In the genomic region with DNA sequence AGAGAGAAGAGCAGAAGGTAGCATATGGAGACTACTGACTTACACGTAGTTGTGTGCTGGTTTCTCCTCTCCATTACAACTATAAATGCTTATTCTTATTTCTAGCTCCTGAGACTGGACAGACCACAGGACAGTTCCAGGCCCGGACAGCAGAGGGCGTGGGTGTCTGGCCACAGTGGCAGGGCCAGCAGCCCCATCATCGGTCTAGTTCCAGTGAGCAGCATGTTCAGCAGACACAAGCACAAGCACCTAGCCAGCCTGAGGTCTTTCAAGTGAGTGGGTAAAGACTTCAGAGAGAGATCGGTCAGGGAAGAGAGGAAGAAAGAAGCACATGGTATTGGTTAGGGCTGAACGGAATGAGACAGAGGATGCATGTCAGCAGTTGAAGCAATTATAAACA, we compare ENCODE assay signal across 9 mouse cellular contexts. TPM values are rescaled to one million over a fixed set of nuclear protein-coding genes. Genes with fewer than 3 reads are reported as not detected.
DNase-seq lines count a peak whose midpoint lies in the region; ATAC-seq and TF ChIP-seq lines count a peak whose summit lies in the region.
"Had no signal": no experiment of that assay in that cellular context is flagged by ENCODE, and none has a peak within 500 bp of the region (broad histone marks: within the 10 kb centered on the region; RNA-seq: fewer than 3 reads in every experiment).

No protein-coding gene starts in this region.

- TF ChIP-seq CTCF in E14TG2a.4 (conservative IDR thresholded peaks at IDR 0.05; ENCODE audit: low read length): peak; percentile 9; the same call in 1 of the 2 replicates

- no peak overlapping the region for H3K4me3 ChIP-seq in hindbrain, embryonic 10.5 days
- no peak overlapping the region for H3K4me3 ChIP-seq in hindbrain, embryonic 14.5 days (replicated peaks; ENCODE audit: low read length)
- H3K4me3 ChIP-seq in E14TG2a.4 (replicated peaks; ENCODE audit: low read length): no peak overlapping the region
- H3K4me3 ChIP-seq: midbrain, embryonic 12.5 days had no signal

- no peak overlapping the region for H3K4me2 ChIP-seq in hindbrain, embryonic 14.5 days (replicated peaks)
- H3K4me2 ChIP-seq: midbrain, embryonic 12.5 days had no signal

- H3K9me3 ChIP-seq in hindbrain, embryonic 10.5 days: no peaks in the 10 kb centered on the region
- no peaks in the 10 kb centered on the region for H3K9me3 ChIP-seq in hindbrain, embryonic 14.5 days (ENCODE audit: control insufficient read depth, low read length)
- H3K9me3 ChIP-seq in E14TG2a.4 (ENCODE audit: low read length): no peaks in the 10 kb centered on the region
- H3K9me3 ChIP-seq: midbrain, embryonic 12.5 days had no signal

- no peak for ATAC-seq in hindbrain, embryonic 14.5 days (ENCODE audit: low FRiP score)

- no peak overlapping the region for H3K27ac ChIP-seq in hindbrain, embryonic 10.5 days
- H3K27ac ChIP-seq in hindbrain, embryonic 14.5 days: no peak overlapping the region
- H3K27ac ChIP-seq: midbrain, embryonic 12.5 days had no signal

- no peaks in the 10 kb centered on the region for H3K4me1 ChIP-seq in hindbrain, embryonic 10.5 days (replicated peaks)
- no peaks in the 10 kb centered on the region for H3K4me1 ChIP-seq in hindbrain, embryonic 14.5 days (replicated peaks; ENCODE audit: control insufficient read depth, insufficient read depth, low read length)
- no peaks in the 10 kb centered on the region for H3K4me1 ChIP-seq in E14TG2a.4 (replicated peaks; ENCODE audit: low read depth, low read length)
- H3K4me1 ChIP-seq: midbrain, embryonic 12.5 days had no signal

- 60% methylated on average over 6 of the region's 6 CpGs for WGBS in hindbrain, embryonic 10.5 days
- WGBS in hindbrain, embryonic 14.5 days: 73% methylated on average over 6 of the region's 6 CpGs

- peak; percentile 57 for DNase-seq in hindbrain, embryonic 10.5 days (ENCODE audit: low spot score)
- DNase-seq in hindbrain, embryonic 14.5 days (ENCODE audit: low spot score): no peak
- peak; percentile 67 to 70 for DNase-seq in cerebellum, adult 18-20 months
- peak; percentile 22 to 29 for DNase-seq in frontal cortex, postnatal 10 days (ENCODE audit: low spot score in 2 of 2)
- DNase-seq in layer of hippocampus, postnatal 10 days (ENCODE audit: low spot score in 2 of 2): peak; percentile 41 to 58
- DNase-seq in lung, postnatal 4 days: peak; percentile 48 to 75
- DNase-seq in testis, postnatal 10 days (ENCODE audit: low spot score): peak; percentile 82

- H3K36me3 ChIP-seq in hindbrain, embryonic 10.5 days: peaks cover 72% of the 10 kb centered on the region
- H3K36me3 ChIP-seq in hindbrain, embryonic 14.5 days (replicated peaks; ENCODE audit: control insufficient read depth, insufficient read depth): peaks cover 78% of the 10 kb centered on the region
- peaks cover 69% of the 10 kb centered on the region for H3K36me3 ChIP-seq in E14TG2a.4 (ENCODE audit: insufficient read depth, low read length)

- no peaks in the 10 kb centered on the region for H3K27me3 ChIP-seq in hindbrain, embryonic 10.5 days (ENCODE audit: insufficient read depth, poor library complexity, severe bottlenecking)
- no peaks in the 10 kb centered on the region for H3K27me3 ChIP-seq in hindbrain, embryonic 14.5 days (ENCODE audit: control insufficient read depth, insufficient read depth, low read length)
- no peaks in the 10 kb centered on the region for H3K27me3 ChIP-seq in E14TG2a.4 (ENCODE audit: insufficient read depth, low read length)
- H3K27me3 ChIP-seq: midbrain, embryonic 12.5 days had no signal

- no peak overlapping the region for H3K9ac ChIP-seq in hindbrain, embryonic 14.5 days
- H3K9ac ChIP-seq: midbrain, embryonic 12.5 days had no signal

RNA-seq across cellular contexts. Expression of gene Ctsk, which starts 4.7 kb away (rescaled TPM):
- polyA plus RNA-seq in hindbrain, embryonic 10.5 days (2016; fragmentation: Nextera tagmentation; extraction: Ambion mirVana): 3.7 and 5.9 TPM in 2 replicates
- 9.1 and 11.5 TPM in 2 replicates for polyA plus RNA-seq in hindbrain, embryonic 14.5 days (2014; fragmentation: Nextera tagmentation; extraction: Ambion mirVana)
- total RNA-seq in layer of hippocampus, postnatal 10 days (2021): 10 to 100 TPM; 10.0 to 10.3 TPM

RNA-seq across cellular contexts. Expression of gene Ctss, which starts 32.2 kb away (rescaled TPM):
- 3.9 and 7.6 TPM in 2 replicates for polyA plus RNA-seq in hindbrain, embryonic 10.5 days (2016; fragmentation: Nextera tagmentation; extraction: Ambion mirVana)
- polyA plus RNA-seq in hindbrain, embryonic 14.5 days (2014; fragmentation: Nextera tagmentation; extraction: Ambion mirVana): 16.3 and 17.7 TPM in 2 replicates
- total RNA-seq in layer of hippocampus, postnatal 10 days (2021): 10 to 100 TPM; 19.6 to 24.0 TPM
